Mouse (Mus musculus) neural tube, embryonic 15.5 days (tissue): ENCODE results near the gene Pcsk5. TPM values are rescaled to one million over a fixed set of nuclear protein-coding genes. Genes with fewer than 3 reads are reported as not detected.

Experiments used
- ATAC-seq: fragments of 200-750 bp; cut with Nextera tagmentation; 2 replicates; pipeline ENCODE4 v1.8.0; 2017; ENCODE audit warnings: mild to moderate bottlenecking, moderate TSS enrichment, moderate library complexity; ENCODE audit not compliant: low FRiP score
- H3K27ac ChIP-seq: fragments of 300-500 bp; sonication (generic); replicated peaks from 2 replicates; pipeline ENCODE4 v1.5.1; 2015; ENCODE audit warnings: mild to moderate bottlenecking, inconsistent platforms
- H3K27me3 ChIP-seq: fragments of 300-500 bp; sonication (generic); replicated peaks from 2 replicates; pipeline ENCODE4 v1.6.1; 2015; ENCODE audit warnings: inconsistent platforms
- H3K36me3 ChIP-seq: fragments of 300-500 bp; sonication (generic); 2 replicates; pipeline ENCODE4 v1.6.1; 2015; ENCODE audit warnings: inconsistent platforms
- H3K4me1 ChIP-seq: fragments of 300-500 bp; sonication (generic); 2 replicates; pipeline ENCODE4 v1.6.1; 2015; ENCODE audit warnings: inconsistent platforms
- H3K4me2 ChIP-seq: fragments of 300-500 bp; sonication (generic); 2 replicates; pipeline ENCODE4 v1.6.1; 2015; ENCODE audit warnings: inconsistent platforms, mild to moderate bottlenecking, moderate library complexity
- H3K4me3 ChIP-seq: fragments of 300-500 bp; sonication (generic); replicated peaks from 2 replicates; pipeline ENCODE4 v1.5.1; 2015; ENCODE audit warnings: mild to moderate bottlenecking, inconsistent platforms
- H3K9ac ChIP-seq: fragments of 300-500 bp; sonication (generic); replicated peaks from 2 replicates; pipeline ENCODE4 v1.6.1; 2015; ENCODE audit warnings: mild to moderate bottlenecking, inconsistent platforms
- H3K9me3 ChIP-seq: fragments of 300-500 bp; sonication (generic); replicated peaks from 2 replicates; pipeline ENCODE4 v1.6.1; 2016; ENCODE audit warnings: inconsistent platforms
- WGBS: fragments of 180-500 bp; shearing (Covaris S2); methylation state at CpG from one replicate; pipeline ENCODE4 v1.1.7; 2015; ENCODE audit warnings: mixed read lengths; 5-methylcytosine and 5-hydroxymethylcytosine counted together
- polyA plus RNA-seq: library from polyadenylated mRNA; unstranded; fragments of >200 nt; fragmentation: Nextera tagmentation; extraction: Ambion mirVana; gene quantifications from 2 replicates; pipeline ENCODE4 v1.2.1, GENCODE M21; 2015

The Pcsk5 gene
- polyA plus RNA-seq, 1 experiment from 2014 or later = 11.4 TPM

DNA sequence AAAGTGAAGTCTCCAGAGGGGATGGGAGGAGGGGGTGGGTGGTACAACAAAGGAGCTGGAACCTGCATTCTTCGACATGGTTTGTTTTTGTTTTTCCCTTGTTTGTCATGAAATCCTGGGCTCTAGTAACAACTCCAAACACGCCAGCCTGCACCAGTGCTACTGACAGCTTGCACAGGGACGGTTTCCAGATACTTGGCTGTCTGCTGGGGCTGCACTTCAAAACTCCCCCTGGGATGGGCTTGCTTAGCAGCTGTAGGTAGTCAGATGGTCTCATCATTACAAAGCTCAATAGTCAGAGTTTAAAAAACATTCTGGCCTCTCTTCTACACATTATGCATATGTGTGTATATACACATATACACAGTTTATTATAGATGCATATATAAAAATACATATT is 234.1 kb downstream of the Pcsk5 start:
- 65% methylated on average over 3 of the region's 3 CpGs for WGBS
- no peak for ATAC-seq

DNA sequence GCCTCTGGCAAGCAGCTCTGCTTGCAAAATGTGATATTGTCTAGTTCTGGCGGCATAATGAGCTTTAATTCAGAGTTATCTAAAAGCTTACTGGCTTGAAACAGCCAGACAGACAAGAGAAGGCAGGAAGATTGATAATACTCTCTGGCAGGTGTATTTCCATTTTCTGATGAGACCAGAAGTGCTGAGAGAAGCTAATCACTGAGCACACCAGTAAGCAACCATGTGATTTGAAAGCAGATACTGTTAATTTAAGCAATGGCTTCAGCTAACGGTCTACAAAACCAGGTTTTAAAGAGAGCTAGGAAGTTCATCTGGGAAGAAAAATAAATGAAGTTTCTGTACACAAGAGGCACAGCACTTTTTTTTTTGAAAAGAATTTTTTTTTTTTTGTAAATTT is 237.1 kb downstream of the Pcsk5 start:
- no peak overlapping the region for H3K4me3 ChIP-seq
- no peaks in the 10 kb centered on the region for H3K27me3 ChIP-seq
- no peaks in the 10 kb centered on the region for H3K36me3 ChIP-seq
- H3K27ac ChIP-seq = no peak overlapping the region
- WGBS = 41% methylated on average over 2 of the region's 2 CpGs
- H3K9ac ChIP-seq = no peak overlapping the region
- ATAC-seq = no peak
- no peaks in the 10 kb centered on the region for H3K9me3 ChIP-seq
- peaks cover 4% of the 10 kb centered on the region; the same call in 1 of the 2 replicates for H3K4me1 ChIP-seq
- H3K4me2 ChIP-seq = no peak overlapping the region

More for the DNA sequence above, 234.1 kb downstream of the Pcsk5 start:
- Histone ChIP-seq H3K36me3 (no peaks in the 10 kb centered on the region), H3K27ac (no peak overlapping the region), H3K4me3 (no peak overlapping the region), H3K4me1 (peaks cover 4% of the 10 kb centered on the region; the same call in 1 of the 2 replicates), H3K9ac (no peak overlapping the region), H3K4me2 (no peak overlapping the region), H3K27me3 (no peaks in the 10 kb centered on the region), H3K9me3 (no peaks in the 10 kb centered on the region)

DNA sequence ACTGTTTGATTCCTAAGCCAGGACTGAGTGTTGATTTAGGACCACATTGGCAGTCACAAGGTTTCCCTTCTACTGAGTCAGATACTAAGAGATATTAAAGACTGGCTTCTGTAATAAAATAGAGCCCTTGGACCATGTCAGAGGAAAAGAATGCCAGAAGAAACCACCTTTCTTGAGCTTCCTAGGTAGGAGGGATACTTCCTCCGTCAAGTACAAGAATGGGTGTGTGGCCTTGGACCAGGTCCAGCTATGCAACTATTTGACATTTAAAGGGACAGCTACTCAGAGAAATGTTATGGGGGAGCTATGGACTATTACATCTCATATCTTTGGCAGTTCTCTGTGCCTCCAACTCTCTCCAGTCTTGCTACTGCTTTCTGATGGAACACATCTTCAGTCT is 244.6 kb downstream of the Pcsk5 start:
- WGBS = 42% methylated on average over 1 of the region's 1 CpGs
- no peaks in the 10 kb centered on the region for H3K27me3 ChIP-seq

DNA sequence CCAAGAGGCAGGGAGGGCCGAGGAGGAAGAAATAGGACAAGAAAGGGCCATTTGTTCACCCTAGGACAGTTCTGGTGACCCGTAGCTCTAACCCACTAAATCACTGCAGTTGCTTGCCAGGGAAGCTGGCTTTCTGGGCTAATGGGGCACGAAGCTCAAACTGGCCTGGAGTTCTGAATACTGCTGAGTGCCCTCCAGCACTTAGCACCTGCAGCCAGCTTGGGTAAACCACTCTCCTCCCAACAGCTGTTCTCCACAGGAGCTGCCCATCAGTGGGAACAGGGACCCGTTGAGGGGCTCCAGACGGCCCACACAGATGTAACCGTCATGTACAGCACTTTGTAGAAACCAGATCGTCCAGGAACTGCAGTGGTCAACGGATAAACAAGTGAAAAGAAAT is 246.1 kb downstream of the Pcsk5 start:
- WGBS = 28% methylated on average over 8 of the region's 8 CpGs
- Histone ChIP-seq H3K27ac (no peak overlapping the region), H3K4me3 (no peak overlapping the region), H3K27me3 (no peaks in the 10 kb centered on the region), H3K36me3 (no peaks in the 10 kb centered on the region), H3K4me1 (peaks cover 6% of the 10 kb centered on the region), H3K4me2 (no peak overlapping the region), H3K9me3 (no peaks in the 10 kb centered on the region), H3K9ac (no peak overlapping the region)
- ATAC-seq = peak; percentile 65; the same call in 1 of the 2 replicates

More for the DNA sequence above, 244.6 kb downstream of the Pcsk5 start:
- H3K9me3 ChIP-seq = no peaks in the 10 kb centered on the region
- peaks cover 6% of the 10 kb centered on the region for H3K4me1 ChIP-seq
- no peak overlapping the region for H3K4me2 ChIP-seq
- no peaks in the 10 kb centered on the region for H3K36me3 ChIP-seq
- ATAC-seq = no peak
- H3K9ac ChIP-seq = no peak overlapping the region
- no peak overlapping the region for H3K27ac ChIP-seq
- H3K4me3 ChIP-seq = no peak overlapping the region

DNA sequence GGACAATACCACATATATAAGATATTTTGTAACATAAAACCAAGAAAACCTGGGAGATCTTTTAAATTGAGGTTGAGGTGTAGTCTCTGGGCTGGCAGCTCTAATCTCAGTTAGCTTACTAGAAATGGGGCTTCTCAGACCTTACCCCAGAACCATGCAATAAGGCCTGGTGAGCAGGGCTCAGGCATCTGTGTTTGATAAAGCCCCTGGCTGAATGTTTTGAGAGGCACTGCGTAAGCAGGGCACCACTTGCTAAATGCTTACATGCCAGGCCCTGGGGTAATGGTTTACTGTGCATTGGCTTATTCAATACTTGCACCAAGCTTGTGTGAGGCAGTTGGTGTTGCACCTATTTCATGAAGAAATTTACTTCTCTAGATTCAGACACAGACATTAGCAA is 247.1 kb downstream of the Pcsk5 start:
- Histone ChIP-seq H3K36me3 (no peaks in the 10 kb centered on the region), H3K27ac (no peak overlapping the region), H3K4me2 (no peak overlapping the region), H3K27me3 (no peaks in the 10 kb centered on the region), H3K4me1 (peaks cover 6% of the 10 kb centered on the region), H3K4me3 (no peak overlapping the region), H3K9me3 (no peaks in the 10 kb centered on the region), H3K9ac (no peak overlapping the region)
- 82% methylated on average over 1 of the region's 1 CpGs for WGBS
- ATAC-seq = no peak

DNA sequence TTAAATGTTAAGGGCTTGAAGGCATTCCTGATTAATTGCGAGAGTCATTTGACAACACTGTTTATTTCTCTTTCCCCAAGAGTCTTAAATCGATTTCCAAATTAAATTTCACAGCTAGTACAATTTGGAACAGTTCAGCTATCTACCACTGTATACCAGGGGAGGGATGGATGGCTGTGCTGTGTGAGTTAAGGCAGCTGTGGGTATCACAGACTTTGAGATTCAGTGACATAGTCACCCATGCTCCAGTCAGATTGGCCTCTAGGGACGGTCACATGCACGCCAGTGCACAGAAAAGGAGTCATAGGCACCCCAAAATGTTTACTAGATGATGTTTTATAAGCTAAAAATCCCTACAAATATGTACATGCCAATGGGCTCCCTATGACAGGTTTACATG is 260.0 kb downstream of the Pcsk5 start:
- WGBS = 79% methylated on average over 4 of the region's 4 CpGs
- H3K9me3 ChIP-seq = no peaks in the 10 kb centered on the region
- H3K9ac ChIP-seq = no peak overlapping the region
- no peak overlapping the region for H3K4me2 ChIP-seq
- no peaks in the 10 kb centered on the region for H3K27me3 ChIP-seq
- no peaks in the 10 kb centered on the region for H3K4me1 ChIP-seq
- H3K27ac ChIP-seq = no peak overlapping the region
- no peak for ATAC-seq
- no peak overlapping the region for H3K4me3 ChIP-seq
- H3K36me3 ChIP-seq = 0 out of 2 replicates have a peak, but pooled peaks cover 3% of the 10 kb centered on the region

DNA sequence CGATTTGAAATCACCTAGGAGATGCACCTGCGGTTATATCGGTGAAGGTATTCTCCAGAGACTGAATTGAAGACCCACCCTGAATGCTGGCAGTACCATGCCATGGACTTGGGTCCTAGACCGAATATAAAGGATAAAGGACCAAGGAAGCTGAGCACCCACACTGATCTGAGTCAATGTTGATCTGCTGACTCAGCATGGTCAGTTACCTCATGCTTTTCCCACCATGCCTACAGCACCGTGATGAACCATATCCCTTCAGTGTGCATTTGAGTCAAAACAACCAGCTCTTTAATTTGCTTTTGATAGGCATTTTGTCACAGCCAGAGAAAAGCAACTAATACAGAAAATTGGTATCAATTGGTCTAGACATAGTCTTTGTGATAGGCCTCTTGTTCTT is 262.9 kb downstream of the Pcsk5 start:
- 96% methylated on average over 5 of the region's 5 CpGs for WGBS
- Histone ChIP-seq H3K4me3 (no peak overlapping the region), H3K27me3 (no peaks in the 10 kb centered on the region), H3K4me1 (no peaks in the 10 kb centered on the region), H3K4me2 (no peak overlapping the region), H3K9me3 (no peaks in the 10 kb centered on the region), H3K27ac (no peak overlapping the region), H3K9ac (no peak overlapping the region), H3K36me3 (0 out of 2 replicates have a peak, but pooled peaks cover 3% of the 10 kb centered on the region)
- ATAC-seq = no peak

DNA sequence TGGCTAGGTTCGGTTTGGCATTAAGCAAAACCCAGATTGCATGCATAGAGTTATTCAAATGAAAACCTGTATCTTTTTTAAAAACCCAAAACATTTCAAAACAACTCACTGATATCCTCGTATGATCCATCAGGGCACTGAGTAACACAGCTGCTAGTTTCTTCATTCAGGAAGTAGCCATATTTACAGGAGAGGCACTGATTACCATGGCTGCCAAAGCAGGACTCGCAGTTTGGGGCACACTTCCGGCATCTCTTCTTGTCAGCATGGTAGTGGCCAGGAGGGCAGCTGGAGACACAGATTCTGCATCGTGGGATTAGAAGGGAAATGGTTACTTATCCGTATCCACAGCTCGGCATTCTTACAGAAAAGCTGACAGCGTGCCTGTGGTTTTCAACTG is 265.1 kb downstream of the Pcsk5 start:
- Histone ChIP-seq H3K4me1 (no peaks in the 10 kb centered on the region), H3K27ac (no peak overlapping the region), H3K9ac (no peak overlapping the region), H3K4me2 (no peak overlapping the region), H3K9me3 (no peaks in the 10 kb centered on the region), H3K27me3 (no peaks in the 10 kb centered on the region), H3K36me3 (0 out of 2 replicates have a peak, but pooled peaks cover 3% of the 10 kb centered on the region), H3K4me3 (no peak overlapping the region)
- WGBS = 96% methylated on average over 8 of the region's 8 CpGs
- no peak for ATAC-seq

DNA sequence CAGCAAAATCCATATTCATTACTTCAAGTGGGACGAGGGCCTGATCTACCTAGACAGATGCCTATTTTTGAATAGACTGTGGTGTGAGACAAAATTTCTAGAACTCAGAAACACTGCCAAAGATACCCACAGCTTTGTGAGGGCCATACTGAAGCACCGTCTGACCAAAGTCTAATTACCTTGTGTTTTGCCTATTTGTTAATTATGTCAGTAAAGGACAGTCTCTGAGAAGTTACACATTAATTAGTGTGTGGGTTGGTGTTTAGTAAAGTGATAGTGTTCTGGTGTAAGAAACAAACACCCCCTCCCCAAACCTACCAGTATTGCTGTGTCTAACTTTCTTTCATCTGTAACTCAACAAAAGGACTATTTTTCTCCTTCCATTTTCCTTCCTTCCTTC is 266.5 kb downstream of the Pcsk5 start:
- no peak for ATAC-seq
- no peak overlapping the region for H3K4me2 ChIP-seq
- no peak overlapping the region for H3K4me3 ChIP-seq
- no peaks in the 10 kb centered on the region for H3K27me3 ChIP-seq
- no peak overlapping the region for H3K27ac ChIP-seq
- H3K4me1 ChIP-seq = 0 out of 2 replicates have a peak, but pooled peaks cover 3% of the 10 kb centered on the region
- WGBS = 90% methylated on average over 2 of the region's 2 CpGs
- no peaks in the 10 kb centered on the region for H3K9me3 ChIP-seq
- 0 out of 2 replicates have a peak, but pooled peaks cover 4% of the 10 kb centered on the region for H3K36me3 ChIP-seq
- H3K9ac ChIP-seq = no peak overlapping the region

DNA sequence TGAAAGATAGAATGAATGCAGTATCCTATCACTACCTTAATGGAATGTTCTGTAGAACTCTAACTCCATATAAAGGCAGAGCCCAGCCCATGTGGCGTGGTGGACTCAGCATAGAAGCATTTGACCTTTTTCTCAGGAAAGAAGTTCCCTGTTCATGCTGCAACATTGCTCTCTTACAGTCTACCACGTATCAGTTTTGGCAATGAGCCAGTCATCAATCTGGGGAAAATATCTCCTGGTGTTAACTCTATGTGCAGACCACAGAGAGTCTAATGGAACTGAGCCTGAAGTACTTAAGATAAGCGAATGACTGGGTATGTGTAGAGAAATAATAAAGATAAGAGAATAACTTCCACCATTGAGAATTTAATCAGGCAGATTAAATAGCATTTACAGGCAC is 270.2 kb downstream of the Pcsk5 start:
- 0 out of 2 replicates have a peak, but pooled peaks cover 2% of the 10 kb centered on the region for H3K36me3 ChIP-seq
- H3K9ac ChIP-seq = no peak overlapping the region
- WGBS = 58% methylated on average over 3 of the region's 3 CpGs
- ATAC-seq = 0 out of 2 replicates have a peak, but pooled peaks have one; percentile 45
- no peak overlapping the region for H3K4me3 ChIP-seq
- no peaks in the 10 kb centered on the region for H3K9me3 ChIP-seq
- H3K27me3 ChIP-seq = no peaks in the 10 kb centered on the region
- no peak overlapping the region for H3K27ac ChIP-seq
- 0 out of 2 replicates have a peak, but pooled peaks cover 3% of the 10 kb centered on the region for H3K4me1 ChIP-seq
- H3K4me2 ChIP-seq = no peak overlapping the region

DNA sequence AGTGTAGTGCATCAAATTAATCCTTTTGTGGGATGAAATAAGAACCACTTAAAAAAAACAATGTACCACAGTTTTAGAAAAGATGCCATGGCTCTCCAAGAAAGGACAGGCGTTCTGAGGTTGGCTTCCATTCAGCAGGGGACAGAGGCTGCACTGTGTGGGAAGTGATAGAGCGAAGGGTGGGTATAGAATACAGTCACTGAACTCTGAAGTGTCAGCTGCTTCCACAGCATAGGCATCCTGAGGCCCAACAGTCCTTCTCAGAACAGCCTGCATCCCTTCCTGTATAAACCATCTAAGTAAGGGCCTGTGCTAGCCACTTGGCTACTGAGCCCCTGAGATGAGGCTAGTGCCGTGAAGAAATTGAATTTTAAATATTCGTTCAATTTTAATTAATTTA is 271.3 kb downstream of the Pcsk5 start:
- H3K36me3 ChIP-seq = 0 out of 2 replicates have a peak, but pooled peaks cover 2% of the 10 kb centered on the region
- ATAC-seq = no peak
- no peak overlapping the region for H3K4me3 ChIP-seq
- no peak overlapping the region for H3K9ac ChIP-seq
- no peak overlapping the region for H3K4me2 ChIP-seq
- no peak overlapping the region for H3K27ac ChIP-seq
- H3K9me3 ChIP-seq = no peaks in the 10 kb centered on the region
- WGBS = 81% methylated on average over 4 of the region's 4 CpGs
- no peaks in the 10 kb centered on the region for H3K27me3 ChIP-seq
- 0 out of 2 replicates have a peak, but pooled peaks cover 3% of the 10 kb centered on the region for H3K4me1 ChIP-seq

DNA sequence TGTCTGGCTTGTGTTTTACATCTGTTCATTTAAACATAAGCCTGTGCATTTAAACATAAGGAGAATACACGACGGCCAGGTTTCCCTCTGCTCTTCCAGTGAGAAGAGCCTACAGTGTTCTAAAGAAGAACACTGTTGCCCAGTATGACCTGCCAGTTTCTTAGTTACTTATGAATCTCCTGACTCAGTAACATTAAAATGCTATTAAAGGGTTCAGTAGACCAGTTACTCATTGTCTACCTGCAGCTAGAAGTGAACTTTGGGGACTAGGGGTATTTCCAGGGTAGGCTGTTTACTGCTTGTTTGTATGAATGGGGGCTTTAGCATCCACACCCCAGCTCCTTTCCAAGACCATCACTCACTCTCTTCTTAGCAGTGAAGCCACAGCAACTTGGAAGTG is 278.7 kb downstream of the Pcsk5 start:
- H3K9ac ChIP-seq = no peak overlapping the region
- 71% methylated on average over 2 of the region's 2 CpGs for WGBS
- H3K27me3 ChIP-seq = no peaks in the 10 kb centered on the region
- H3K4me2 ChIP-seq = no peak overlapping the region
- no peaks in the 10 kb centered on the region for H3K9me3 ChIP-seq
- no peaks in the 10 kb centered on the region for H3K4me1 ChIP-seq
- no peak for ATAC-seq
- no peak overlapping the region for H3K4me3 ChIP-seq
- H3K27ac ChIP-seq = no peak overlapping the region
- no peaks in the 10 kb centered on the region for H3K36me3 ChIP-seq
